ENCODE assay signal across 20 mouse cellular contexts in the genomic region with DNA sequence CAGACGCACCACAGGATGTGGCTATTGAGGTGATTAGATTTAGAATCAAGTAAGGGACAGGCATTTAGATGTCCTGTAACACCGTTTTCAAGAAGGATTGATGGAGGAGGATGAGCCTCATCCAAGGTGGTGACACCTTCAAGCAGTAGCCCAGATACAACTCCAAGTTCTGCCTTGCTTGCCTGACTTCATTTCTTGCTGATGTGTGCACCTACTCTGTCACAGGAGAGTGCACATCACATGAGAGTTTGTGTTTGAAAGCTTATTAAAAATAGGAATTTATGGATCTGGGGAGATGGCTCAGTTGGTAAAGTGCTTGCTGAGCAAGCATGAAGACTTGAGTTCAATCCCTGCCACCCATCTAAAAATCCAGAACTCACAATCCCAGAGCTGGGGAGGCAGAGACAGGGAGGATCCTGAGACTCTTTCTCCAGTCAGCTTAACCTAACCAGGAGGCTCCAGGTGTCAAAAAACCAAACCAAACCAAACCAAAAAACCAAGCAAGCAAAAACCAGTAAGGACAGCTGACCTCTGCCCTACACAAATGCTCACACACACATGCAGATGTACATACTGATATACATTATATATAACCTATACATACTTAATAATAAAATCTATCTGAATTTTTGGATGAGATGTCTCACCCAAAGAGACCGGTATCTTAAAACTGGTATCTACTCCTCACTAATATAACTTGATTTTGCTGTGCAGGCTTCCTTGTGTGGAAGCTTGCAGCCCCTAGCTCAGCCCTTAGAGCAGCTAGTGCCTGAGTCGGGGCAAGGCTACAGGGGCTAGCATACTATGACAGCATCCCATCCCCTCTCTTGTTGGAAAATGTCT. TPM values are rescaled to one million over a fixed set of nuclear protein-coding genes. Genes with fewer than 3 reads are reported as not detected.
A peak's percentile ranks its signal among the peaks of the same experiment; 100 is the strongest.
DNase-seq lines count a peak whose midpoint lies in the region; ATAC-seq and TF ChIP-seq lines count a peak whose summit lies in the region.
"Had no signal": no experiment of that assay in that cellular context is flagged by ENCODE, and none has a peak within 500 bp of the region (broad histone marks: within the 10 kb centered on the region; RNA-seq: fewer than 3 reads in every experiment).

No protein-coding gene starts in this region.

- H3K9me3 ChIP-seq in hindbrain, postnatal 0 days (ENCODE audit: low read length), result peaks cover 80% of the 10 kb centered on the region
- peaks cover 88% of the 10 kb centered on the region for H3K9me3 ChIP-seq in hindbrain, embryonic 12.5 days (replicated peaks)
- peaks cover 80% of the 10 kb centered on the region for H3K9me3 ChIP-seq in neural tube, embryonic 11.5 days (ENCODE audit: control insufficient read depth, low read length)

- peak; percentile 2 for DNase-seq in hindbrain, postnatal 0 days (ENCODE audit: low spot score)
- DNase-seq in neural tube, embryonic 11.5 days (ENCODE audit: low spot score), result peak; percentile 11
- DNase-seq in neural tube, embryonic 10.5 days (ENCODE audit: extremely low spot score, low spot score), result no peak
- DNase-seq in embryo, embryonic 10 days (ENCODE audit: low spot score), result peak; percentile 15
- peak; percentile 3 for DNase-seq in skeletal muscle tissue, adult 2 months (ENCODE audit: low read depth, low spot score)
- no peak for DNase-seq in layer of hippocampus, adult 9-10 months (ENCODE audit: low spot score)
- DNase-seq in adrenal gland, postnatal 4 days (ENCODE audit: low spot score in 2 of 2), result no peak
- DNase-seq: adrenal gland, adult 8-10 months; cerebellum, postnatal 10 days; kidney, postnatal 10 days; right cerebral cortex, postnatal 25 days; thymus, postnatal 14 days had no signal

- H3K4me2 ChIP-seq in hindbrain, postnatal 0 days (ENCODE audit: low read depth, low read length), result no peak overlapping the region
- H3K4me2 ChIP-seq in hindbrain, embryonic 12.5 days (replicated peaks), result no peak overlapping the region
- H3K4me2 ChIP-seq in neural tube, embryonic 11.5 days (ENCODE audit: low read depth), result no peak overlapping the region
- H3K4me2 ChIP-seq: embryonic facial prominence, embryonic 15.5 days; heart, embryonic 13.5 days; hindbrain, embryonic 15.5 days had no signal

- no peak for ATAC-seq in hindbrain, postnatal 0 days
- ATAC-seq in hindbrain, embryonic 12.5 days (ENCODE audit: low FRiP score), result no peak
- ATAC-seq in neural tube, embryonic 11.5 days (ENCODE audit: insufficient read depth, low FRiP score, low TSS enrichment), result no peak
- ATAC-seq: forebrain, embryonic 16.5 days had no signal

- no peak overlapping the region for H3K4me3 ChIP-seq in hindbrain, postnatal 0 days (ENCODE audit: low read length)
- H3K4me3 ChIP-seq in hindbrain, embryonic 12.5 days, result no peak overlapping the region
- H3K4me3 ChIP-seq in neural tube, embryonic 11.5 days (ENCODE audit: low read depth, low read length), result no peak overlapping the region
- H3K4me3 ChIP-seq: embryonic facial prominence, embryonic 15.5 days; heart, embryonic 13.5 days; hindbrain, embryonic 15.5 days had no signal

- H3K27ac ChIP-seq in hindbrain, postnatal 0 days, result no peak overlapping the region
- no peak overlapping the region for H3K27ac ChIP-seq in hindbrain, embryonic 12.5 days
- H3K27ac ChIP-seq in neural tube, embryonic 11.5 days (ENCODE audit: low read depth, low read length), result no peak overlapping the region
- H3K27ac ChIP-seq: embryonic facial prominence, embryonic 15.5 days; heart, embryonic 13.5 days; hindbrain, embryonic 15.5 days had no signal

- no peaks in the 10 kb centered on the region for H3K4me1 ChIP-seq in hindbrain, postnatal 0 days (ENCODE audit: insufficient read depth, low read length)
- H3K4me1 ChIP-seq in hindbrain, embryonic 12.5 days, result no peaks in the 10 kb centered on the region
- no peaks in the 10 kb centered on the region for H3K4me1 ChIP-seq in neural tube, embryonic 11.5 days (ENCODE audit: control insufficient read depth, insufficient read depth, low read length)
- H3K4me1 ChIP-seq: embryonic facial prominence, embryonic 15.5 days; heart, embryonic 13.5 days; hindbrain, embryonic 15.5 days had no signal

- WGBS in hindbrain, postnatal 0 days, result 63% methylated on average over 4 of the region's 4 CpGs
- 64% methylated on average over 4 of the region's 4 CpGs for WGBS in hindbrain, embryonic 12.5 days
- 68% methylated on average over 4 of the region's 4 CpGs for WGBS in neural tube, embryonic 11.5 days

- TF ChIP-seq CTCF in hindbrain, postnatal 0 days (IDR thresholded peaks at IDR 0.05; ENCODE audit: low read depth), result no peak

- no peaks in the 10 kb centered on the region for H3K36me3 ChIP-seq in hindbrain, postnatal 0 days (ENCODE audit: insufficient read depth, low read length)
- no peaks in the 10 kb centered on the region for H3K36me3 ChIP-seq in hindbrain, embryonic 12.5 days
- no peaks in the 10 kb centered on the region for H3K36me3 ChIP-seq in neural tube, embryonic 11.5 days (ENCODE audit: control insufficient read depth, insufficient read depth, low read length)
- H3K36me3 ChIP-seq: embryonic facial prominence, embryonic 15.5 days; heart, embryonic 13.5 days; hindbrain, embryonic 15.5 days had no signal

- H3K27me3 ChIP-seq in hindbrain, postnatal 0 days (ENCODE audit: insufficient read depth, low read length), result no peaks in the 10 kb centered on the region
- no peaks in the 10 kb centered on the region for H3K27me3 ChIP-seq in hindbrain, embryonic 12.5 days
- H3K27me3 ChIP-seq in neural tube, embryonic 11.5 days (ENCODE audit: control insufficient read depth, insufficient read depth, low read length), result no peaks in the 10 kb centered on the region
- H3K27me3 ChIP-seq: embryonic facial prominence, embryonic 15.5 days; heart, embryonic 13.5 days; hindbrain, embryonic 15.5 days had no signal

- H3K9ac ChIP-seq in hindbrain, postnatal 0 days (replicated peaks; ENCODE audit: low read length), result no peak overlapping the region
- no peak overlapping the region for H3K9ac ChIP-seq in hindbrain, embryonic 12.5 days
- H3K9ac ChIP-seq in neural tube, embryonic 11.5 days (ENCODE audit: low read length), result no peak overlapping the region
- H3K9ac ChIP-seq: embryonic facial prominence, embryonic 15.5 days; heart, embryonic 13.5 days; hindbrain, embryonic 15.5 days had no signal

RNA-seq across cellular contexts. Expression of gene Trpm8, which starts 21.4 kb away (rescaled TPM):
- 0.05 and 0.14 TPM in 2 replicates for total RNA-seq in hindbrain, postnatal 0 days (2014; rRNA removed)
- 0.11 and 0.15 TPM in 2 replicates for polyA plus RNA-seq in hindbrain, postnatal 0 days (2015; fragmentation: Nextera tagmentation; extraction: Ambion mirVana)
- polyA plus RNA-seq in hindbrain, embryonic 12.5 days (2016; fragmentation: Nextera tagmentation; extraction: Ambion mirVana), result not detected in 2 replicates
- not detected in 2 replicates for polyA plus RNA-seq in neural tube, embryonic 11.5 days (2014; fragmentation: Nextera tagmentation; extraction: Ambion mirVana)
- under 1 TPM in 1 of 2 experiments, not detected in 1; 0.06 TPM for total RNA-seq in adrenal gland, postnatal 4 days (2021)
- total RNA-seq: adrenal gland, adult 8-10 months; gastrocnemius, adult 8-10 months had no signal
- polyA plus RNA-seq: liver, embryonic 16.5 days; stomach, embryonic 14.5 days had no signal

RNA-seq across cellular contexts. Expression of gene Hjurp, which starts 21.5 kb away (rescaled TPM):
- total RNA-seq in hindbrain, postnatal 0 days (2014; rRNA removed), result 82.8 and 86.3 TPM in 2 replicates
- 47.2 and 47.7 TPM in 2 replicates for polyA plus RNA-seq in hindbrain, postnatal 0 days (2015; fragmentation: Nextera tagmentation; extraction: Ambion mirVana)
- polyA plus RNA-seq in hindbrain, embryonic 12.5 days (2016; fragmentation: Nextera tagmentation; extraction: Ambion mirVana), result 167 and 169 TPM in 2 replicates
- polyA plus RNA-seq in neural tube, embryonic 11.5 days (2014; fragmentation: Nextera tagmentation; extraction: Ambion mirVana), result 136 and 141 TPM in 2 replicates
- total RNA-seq in adrenal gland, postnatal 4 days (2021), result 100 to 1,000 TPM; 124 to 130 TPM

Comparison
In these comparisons a context has a peak if more than half of its experiments do, and no peak if none do; other contexts are left out.
1. DNase-seq: peak in hindbrain, postnatal 0 days (single experiment), neural tube, embryonic 11.5 days (single experiment), embryo, embryonic 10 days (single experiment) and skeletal muscle tissue, adult 2 months (single experiment); none in neural tube, embryonic 10.5 days (single experiment), layer of hippocampus, adult 9-10 months (single experiment) and adrenal gland, postnatal 4 days (0 of 2).